Mouse (Mus musculus) duodenum, adult 2 months (tissue): ENCODE results near the gene Arpc3. TPM values are rescaled to one million over a fixed set of nuclear protein-coding genes. Genes with fewer than 3 reads are reported as not detected.

Source experiments
- polyA plus RNA-seq: library from polyadenylated mRNA; depleted of rRNA; stranded (reverse); fragments of >200 nt; gene quantifications from 2 replicates; pipeline ENCODE4 v1.2.3, GENCODE M21; 2012; ENCODE audit warnings: low replicate concordance; rRNA removed

The Arpc3 gene
- polyA plus RNA-seq = 94.7 and 156 TPM in 2 replicates

DNA sequence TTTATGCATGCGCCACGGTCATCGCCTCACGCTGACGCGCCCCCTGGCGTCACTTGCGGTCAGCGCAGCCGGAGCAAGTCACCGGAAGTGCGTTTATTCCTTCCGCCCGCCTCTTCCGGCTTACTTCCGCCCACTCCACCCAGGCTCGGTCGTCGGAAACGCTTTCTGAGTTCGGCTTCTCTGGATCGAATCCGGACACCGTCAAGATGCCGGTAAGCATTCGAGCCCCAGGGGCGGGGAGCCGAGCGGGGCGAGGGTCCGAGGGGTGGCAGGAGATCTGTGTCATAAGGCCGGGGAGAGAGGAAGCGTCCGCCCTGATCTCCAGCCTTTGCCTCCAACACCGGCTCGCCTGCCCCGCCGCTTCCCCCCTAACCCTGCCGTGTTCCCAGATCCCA is at the start of gene Arpc3:
Gene Arpc3 (plus strand): TSS at position 93 of the 395 bp plus-strand sequence.

DNA sequence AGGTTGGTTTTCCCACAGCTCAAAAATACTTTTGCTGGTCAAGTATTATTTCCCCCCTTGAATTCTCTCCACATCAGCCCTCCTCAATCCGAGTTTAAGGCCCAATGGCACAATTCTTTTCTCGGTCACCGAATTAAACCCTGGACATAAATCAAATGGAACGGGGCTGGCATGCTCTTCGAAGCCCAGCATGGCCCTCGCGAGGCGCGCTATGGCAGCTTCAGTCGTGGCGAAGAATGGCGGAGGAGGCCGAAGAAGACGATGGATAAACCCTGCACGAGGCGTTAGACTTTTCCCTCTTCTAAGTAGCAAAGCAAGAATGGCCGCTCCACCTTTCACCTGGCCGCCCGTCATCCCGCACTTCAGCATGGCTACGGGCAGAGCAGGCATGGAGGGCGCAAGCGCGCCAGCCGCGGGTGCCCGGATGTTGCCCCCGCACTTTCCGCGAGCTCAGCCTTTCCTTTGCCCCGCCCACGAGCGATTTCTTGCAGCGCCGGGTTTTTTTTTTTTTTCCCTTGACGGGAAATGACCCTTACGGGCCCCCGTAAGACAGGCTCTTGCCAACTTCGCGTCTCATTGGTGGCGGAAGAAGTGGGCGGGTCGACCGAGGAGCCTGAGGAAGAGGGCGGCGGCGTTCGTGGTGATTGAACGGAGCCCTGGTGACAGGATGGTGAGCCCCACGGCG is 37.7 kb upstream of the Arpc3 start, which contains the start of the genes Rad9b and Vps29:
Gene Rad9b (minus strand): TSS at position 427 of the 685 bp plus-strand sequence.
Gene Vps29 (plus strand): TSS at position 563 of the 685 bp plus-strand sequence.

DNA sequence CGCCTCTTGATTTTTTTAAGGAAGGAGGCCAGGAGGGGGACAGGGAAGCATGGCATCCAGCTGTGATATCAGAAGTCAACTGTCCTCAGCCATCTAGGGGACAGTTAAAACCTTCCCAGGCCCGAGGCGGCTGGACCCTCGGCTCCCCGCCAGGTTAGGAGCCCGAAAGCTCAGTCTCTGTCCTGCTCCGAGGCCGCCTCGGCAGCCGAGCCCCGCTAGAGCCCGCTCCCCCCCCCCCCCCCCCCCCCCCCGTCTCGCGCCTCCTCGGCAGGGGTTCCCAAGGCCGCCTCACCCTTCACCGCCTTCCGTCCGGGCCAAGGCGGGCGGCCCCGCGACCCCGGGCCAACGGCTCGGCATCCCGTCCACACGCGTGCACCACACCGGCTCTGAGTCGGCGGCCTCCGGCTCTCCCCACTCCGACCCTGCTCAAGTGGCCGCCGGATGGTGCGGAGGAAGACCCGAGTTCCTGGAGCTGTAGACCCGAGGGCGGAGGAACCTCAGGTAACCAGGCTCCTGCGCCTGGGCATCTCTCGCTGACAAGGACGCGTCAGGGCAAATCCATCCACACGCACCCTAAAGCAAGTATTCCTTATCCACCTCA is 20.0 kb upstream of the Arpc3 start, which contains the start of gene Gpn3:
Gene Gpn3 (plus strand): TSS at position 286 of the 601 bp plus-strand sequence.

DNA sequence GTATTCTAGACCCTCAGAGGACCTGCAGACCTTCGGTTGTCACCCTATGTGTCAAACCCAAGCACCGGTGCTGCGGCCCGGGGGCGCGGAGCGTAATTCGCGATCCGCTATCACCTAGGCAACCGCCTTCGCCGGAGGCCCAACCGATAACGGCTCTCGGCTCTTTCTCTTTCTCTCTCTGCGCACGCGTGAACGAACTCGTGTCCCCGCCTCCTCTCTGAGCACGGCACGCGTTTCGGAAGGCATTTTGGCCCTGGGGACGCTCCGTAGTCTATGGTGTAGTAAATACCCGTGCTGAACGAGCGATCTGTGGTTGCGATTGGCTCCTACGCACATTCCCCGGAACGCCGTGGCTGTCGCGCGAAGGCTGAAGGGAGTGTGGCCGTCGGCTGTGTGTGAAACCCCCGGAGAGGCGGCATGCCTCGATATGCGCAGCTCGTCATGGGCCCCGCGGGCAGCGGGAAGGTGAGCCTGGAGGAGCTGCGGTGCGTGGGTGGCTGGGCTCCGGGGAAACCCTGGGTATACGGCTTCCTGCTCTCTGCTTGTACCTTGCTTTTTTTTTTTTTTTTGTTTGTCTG is 19.4 kb upstream of the Arpc3 start, which contains the start of gene Fam216a:
Gene Fam216a (minus strand): TSS at position 173 of the 578 bp plus-strand sequence.

DNA sequence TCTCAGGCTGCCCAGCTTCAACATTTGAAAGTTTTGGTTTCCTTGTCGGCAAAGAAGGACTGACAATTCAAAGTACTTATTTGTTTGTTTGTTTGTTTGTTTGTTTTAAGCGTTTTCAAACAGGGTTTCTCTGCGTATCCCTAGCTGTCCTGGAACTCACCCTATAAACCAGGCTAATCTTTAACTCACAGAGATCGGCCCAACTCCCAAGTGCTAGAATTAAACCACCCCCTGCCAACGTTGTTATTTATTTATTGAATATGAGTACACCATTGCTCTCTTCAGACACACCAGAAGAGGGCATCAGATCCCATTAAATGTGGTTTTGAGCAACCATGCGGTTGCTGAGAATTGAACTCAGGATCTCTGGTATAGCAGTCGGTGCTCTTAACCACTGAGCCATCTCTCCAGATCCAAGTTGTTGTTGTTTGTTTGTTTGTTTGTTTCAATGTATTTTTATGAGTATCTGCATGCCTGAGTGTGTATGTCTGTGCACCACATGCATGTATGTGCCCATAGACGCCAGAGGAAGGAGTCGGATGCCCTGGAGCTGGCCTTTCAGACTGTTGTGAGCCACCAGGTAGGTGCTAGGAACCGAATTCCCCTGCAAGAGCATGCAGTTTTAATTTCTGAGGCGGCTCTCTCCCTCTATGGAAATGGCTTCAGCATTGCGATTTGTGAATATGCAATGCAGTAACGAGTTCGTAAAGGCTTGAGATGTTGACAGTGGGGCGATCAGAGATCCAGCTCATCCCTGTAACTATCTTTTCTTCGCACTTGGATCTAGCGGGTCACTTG is 29.8 kb downstream of the Arpc3 start, which contains the start of gene Anapc7:
Gene Anapc7 (plus strand): TSS at position 423 of the 798 bp plus-strand sequence.

Other genes with a start within 250 kb of the Arpc3 start
- 36.6 and 51.9 TPM in 2 replicates for gene Ppp1cc, start 233.6 kb upstream of the Arpc3 start, polyA plus RNA-seq
- gene Hvcn1, start 185.1 kb upstream of the Arpc3 start, polyA plus RNA-seq = 3.7 and 9.3 TPM in 2 replicates
- gene Tctn1, start 127.4 kb upstream of the Arpc3 start, polyA plus RNA-seq = 5.9 and 16.3 TPM in 2 replicates
- 17.6 and 27.1 TPM in 2 replicates for gene Pptc7, start 107.5 kb upstream of the Arpc3 start, polyA plus RNA-seq
- 0.62 and 0.91 TPM in 2 replicates for gene Rad9b, start 37.6 kb upstream of the Arpc3 start, polyA plus RNA-seq
- gene Vps29, start 37.5 kb upstream of the Arpc3 start, polyA plus RNA-seq = 10.9 and 15.5 TPM in 2 replicates
- 29.6 and 46.4 TPM in 2 replicates for gene Gpn3, start 20.0 kb upstream of the Arpc3 start, polyA plus RNA-seq
- gene Fam216a, start 19.5 kb upstream of the Arpc3 start, polyA plus RNA-seq = 3.7 and 4.5 TPM in 2 replicates
- gene Anapc7, start 29.8 kb downstream of the Arpc3 start, polyA plus RNA-seq = 15.3 and 17.0 TPM in 2 replicates
- 57.1 and 66.6 TPM in 2 replicates for gene Atp2a2, start 110.3 kb downstream of the Arpc3 start, polyA plus RNA-seq
- 0.15 TPM in 1 of 2 replicates, not detected in the other for gene Ift81, start 222.6 kb downstream of the Arpc3 start, polyA plus RNA-seq